Mouse (Mus musculus): Measurements from ENCODE around the gene Fbh1.

Fbh1 gene

DNA sequence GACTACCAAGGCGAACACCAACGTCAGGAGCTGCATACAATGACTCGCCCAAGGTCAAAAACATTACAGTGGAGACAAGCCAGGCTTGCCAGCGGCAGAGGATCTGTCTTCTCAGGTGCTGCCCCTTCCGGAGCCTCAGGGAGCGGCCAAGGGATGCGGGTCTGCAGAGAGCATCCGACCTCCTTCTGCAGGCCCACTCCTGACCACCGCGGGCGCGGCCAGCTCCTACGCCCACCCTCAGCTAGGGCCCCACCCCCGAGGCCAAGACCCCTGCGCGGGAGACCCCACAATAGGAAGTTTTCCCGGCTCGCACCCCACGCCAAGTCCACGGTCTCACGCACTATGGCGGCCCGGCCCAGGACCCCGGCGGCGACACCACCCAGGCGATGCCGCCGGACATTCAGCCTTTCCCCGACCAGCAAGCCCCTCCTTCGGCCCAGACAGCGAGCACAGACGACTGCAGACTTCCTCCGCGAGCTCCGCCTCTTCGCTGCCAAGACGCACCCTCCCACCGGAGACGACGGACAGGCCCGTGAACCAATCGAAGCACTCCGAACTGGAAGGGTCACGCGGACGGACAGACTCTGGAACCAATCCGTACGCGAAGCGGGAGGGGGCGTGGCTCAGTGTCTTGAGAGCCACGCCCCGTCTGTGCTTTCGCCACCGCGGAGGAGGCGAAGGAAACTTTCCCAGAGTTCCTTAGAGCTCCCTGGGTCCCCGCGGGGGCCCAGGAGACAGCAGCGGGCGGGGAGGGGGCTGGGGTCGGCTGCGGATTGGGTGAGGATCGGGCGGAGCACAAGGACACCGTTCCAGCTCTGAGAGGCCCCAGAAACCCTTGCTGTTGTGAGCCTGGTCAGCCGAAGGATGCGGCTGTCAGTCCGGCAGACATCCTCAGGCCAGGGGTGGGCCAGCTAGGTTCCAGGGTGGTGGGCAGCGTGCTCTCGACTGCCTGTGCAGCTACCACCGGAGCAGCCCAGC is at the start of gene Fbh1, which contains the start of gene Ankrd16:
TSS of gene Fbh1 (minus strand) at position 492 of the 978 bp plus-strand sequence.
TSS of gene Ankrd16 (plus strand) at position 786 of the 978 bp plus-strand sequence.
- DNase-seq (ENCODE audit: low read depth): peak; percentile 100

DNA sequence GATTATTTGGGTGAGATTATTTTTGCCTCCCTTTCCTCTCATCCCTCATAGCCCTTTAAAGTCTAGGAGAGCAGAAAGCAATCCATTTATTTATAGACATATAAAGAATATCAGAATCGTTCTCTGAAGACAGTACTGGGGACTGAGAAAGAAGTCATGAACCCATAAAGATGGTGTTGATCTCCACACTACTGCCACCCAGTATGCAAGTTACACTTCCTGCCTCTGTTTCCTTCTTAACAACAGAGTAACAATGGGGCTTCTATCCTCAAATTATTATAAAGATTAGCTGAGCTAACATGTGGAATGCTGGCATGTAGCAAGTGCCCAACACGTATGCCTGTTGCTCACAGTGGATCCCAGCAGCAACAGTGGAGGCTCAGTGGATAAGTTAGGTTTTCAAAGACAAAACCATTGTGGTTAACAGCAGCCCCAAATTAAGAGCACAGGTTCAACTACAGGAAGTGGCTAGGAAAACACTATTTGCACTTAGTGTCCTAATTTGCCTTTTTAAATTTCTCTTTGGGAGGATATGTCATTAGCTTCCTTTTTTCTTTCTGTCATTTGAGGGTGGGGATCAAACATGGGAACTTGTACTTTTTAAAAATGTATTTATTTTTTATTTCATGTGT is 24.0 kb upstream of the Fbh1 start:
- no peak for DNase-seq (ENCODE audit: low read depth)

DNA sequence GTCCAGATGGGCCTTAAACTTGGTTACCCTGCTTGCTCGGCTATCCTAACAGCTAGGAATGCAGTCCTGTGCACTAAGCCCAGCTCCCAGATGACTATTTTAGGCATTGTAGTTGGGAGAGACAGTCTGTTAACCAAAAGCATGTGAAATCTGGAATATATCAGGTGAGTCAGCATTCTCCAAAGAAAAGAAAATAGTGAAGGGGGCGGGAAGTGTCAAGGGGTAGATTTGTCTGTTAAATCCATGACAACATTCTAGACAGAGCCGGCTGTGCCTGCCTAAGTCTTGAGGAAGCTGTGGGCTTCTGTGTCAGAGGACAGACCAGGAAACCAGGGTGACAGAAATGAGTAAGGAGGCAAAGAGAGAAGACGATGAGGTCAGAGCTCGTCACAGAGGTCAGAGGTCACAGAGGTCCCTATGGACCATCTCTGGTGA is 20.6 kb upstream of the Fbh1 start:
- DNase-seq (ENCODE audit: low read depth): peak; percentile 43

DNA sequence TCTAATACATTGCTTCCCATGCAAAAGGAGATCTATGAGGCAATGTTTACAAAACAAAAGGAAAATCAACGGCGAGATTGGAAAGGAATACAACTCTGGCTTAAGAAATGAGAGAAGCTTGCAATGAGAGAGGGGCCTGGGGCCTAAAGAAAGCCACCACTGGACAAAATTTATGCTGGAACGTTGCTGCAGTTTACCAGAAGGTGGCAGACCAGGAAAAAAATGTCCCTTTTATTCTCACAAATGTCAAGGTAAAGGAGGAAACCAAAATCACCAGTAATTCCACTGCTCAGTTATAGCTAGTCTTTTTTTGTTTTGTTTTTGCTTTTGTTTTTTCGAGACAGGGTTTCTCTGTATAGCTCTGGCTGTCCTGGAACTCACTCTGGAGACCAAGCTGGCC is 17.3 kb upstream of the Fbh1 start:
- no peak for DNase-seq (ENCODE audit: low read depth)

DNA sequence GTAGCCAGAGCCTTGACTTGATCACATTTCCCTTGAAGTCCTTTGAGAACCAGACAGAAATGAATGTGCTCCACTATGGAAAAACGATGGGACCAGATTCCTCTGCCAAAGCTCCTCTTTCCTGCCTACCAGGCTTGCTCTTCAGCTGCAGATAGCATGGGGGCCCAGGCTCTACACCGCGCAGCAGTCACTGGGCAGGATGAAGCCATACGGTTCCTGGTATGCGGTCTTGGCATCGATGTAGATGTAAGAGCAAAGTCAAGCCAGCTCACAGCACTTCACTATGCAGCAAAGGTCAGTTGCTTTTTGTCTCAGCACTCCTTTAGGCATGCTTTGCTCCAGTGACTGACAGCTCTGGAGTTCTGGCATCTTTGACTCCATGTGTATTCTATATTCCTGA is 6.8 kb upstream of the Fbh1 start:
- no peak for DNase-seq (ENCODE audit: low read depth)

DNA sequence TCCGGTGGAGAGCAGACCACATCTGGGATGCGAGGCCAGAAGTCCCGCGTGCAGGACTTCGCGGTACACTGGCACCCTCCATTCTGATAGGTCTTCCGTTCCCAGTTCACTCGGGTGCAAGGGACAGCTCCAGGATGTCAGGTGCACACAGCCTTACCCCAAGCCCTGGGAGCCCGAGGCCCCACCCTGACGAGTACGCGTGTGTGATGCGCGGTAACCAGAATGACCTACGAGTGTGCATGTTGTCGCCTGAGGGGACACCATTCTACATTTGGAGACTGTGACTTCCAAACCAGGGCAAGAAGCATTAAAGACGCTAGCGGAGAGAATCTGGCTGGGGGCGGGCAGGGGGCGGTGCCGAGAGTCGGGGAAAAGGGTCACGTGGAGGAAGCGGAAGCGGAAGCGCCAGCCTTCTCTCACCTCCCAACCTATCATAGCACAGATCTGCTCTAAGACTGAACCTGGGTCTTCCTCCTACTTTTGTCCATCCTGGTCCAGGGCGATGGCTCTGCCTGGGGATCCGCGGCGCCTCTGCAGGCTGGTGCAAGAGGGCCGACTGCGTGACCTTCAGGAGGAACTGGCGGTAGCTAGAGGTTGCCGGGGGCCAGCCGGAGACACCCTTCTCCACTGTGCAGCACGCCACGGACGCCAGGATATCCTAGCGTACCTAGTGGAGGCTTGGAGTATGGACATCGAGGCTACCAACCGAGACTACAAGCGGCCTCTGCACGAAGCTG is 873 bp upstream of the Fbh1 start:
- peak; percentile 77 for DNase-seq (ENCODE audit: low read depth)

DNA sequence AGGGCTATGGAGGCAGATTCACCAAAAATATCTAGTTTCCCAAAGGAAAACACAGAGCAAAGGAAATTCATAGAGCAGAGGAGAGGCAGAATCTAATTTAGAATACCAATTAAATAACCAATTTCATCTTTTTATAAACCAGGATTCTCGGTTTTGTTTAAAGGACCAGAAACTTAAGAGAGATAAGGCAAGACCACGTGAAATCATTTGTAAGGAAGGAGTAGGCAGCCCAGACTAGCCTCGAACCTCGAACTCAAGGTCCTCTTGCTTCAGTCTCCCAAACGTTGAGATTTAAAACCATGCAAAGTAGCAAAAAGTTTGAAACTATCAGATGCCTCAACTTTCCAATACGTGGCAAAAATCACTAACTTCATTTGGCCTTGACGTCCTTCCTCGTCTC is 967 bp downstream of the Fbh1 start:
- DNase-seq (ENCODE audit: low read depth): no peak

DNA sequence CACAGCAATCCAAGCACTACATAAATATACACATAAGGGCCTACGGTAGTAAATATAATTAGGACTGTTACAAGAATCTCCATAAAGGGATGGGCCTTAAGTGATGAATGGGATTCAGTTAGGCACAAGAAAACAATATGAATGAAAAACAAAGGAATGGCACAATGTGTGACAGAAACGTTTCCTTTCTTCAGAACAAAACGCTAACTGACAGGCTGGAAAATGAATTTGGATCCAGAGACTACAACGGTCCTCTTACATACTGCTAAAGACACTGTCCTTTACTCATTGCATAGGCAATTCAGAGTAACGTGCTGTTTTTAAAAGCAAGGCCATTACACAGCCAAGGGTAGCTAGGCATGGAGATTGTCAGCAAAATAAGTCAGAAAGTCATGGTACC is 2.3 kb downstream of the Fbh1 start:
- DNase-seq (ENCODE audit: low read depth): no peak

DNA sequence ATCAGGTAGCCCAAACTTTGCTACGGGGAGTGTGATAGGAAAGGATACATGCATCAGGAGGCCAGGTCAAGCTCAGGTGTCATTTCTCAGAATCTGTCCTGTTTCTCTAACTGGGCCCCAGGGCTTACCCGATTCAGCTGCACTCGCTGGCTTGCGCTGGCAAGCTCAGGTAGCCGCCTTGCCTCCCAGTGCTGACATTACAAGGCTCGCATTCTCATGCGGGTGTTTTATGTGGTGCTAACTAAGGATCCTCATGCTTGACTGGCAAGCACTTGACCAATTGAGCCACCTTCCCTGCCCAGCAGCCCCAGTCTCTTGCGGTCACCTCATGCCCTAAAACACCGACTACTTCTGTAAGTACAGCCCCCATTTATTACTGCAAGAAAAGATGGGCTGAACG is 3.0 kb downstream of the Fbh1 start:
- no peak for DNase-seq (ENCODE audit: low read depth)

DNA sequence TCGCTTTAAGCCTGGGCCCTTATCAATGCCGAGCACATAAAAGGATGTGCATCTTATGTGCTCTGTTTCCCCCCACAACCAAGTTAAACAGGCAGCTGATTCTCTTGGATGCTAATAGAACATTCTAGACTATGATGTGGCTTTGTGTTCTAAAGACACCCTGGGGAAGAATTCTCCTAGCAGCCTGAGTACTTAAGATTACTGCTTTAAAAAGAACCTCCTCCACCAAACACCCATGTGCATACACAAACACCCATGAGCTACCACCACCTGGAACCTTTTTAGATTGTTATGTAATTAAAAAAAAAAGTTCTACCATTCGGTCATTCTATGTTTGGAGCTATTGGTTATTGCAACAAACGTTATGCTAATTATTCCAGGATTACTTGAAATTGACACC is 5.0 kb downstream of the Fbh1 start:
- DNase-seq (ENCODE audit: low read depth): no peak

DNA sequence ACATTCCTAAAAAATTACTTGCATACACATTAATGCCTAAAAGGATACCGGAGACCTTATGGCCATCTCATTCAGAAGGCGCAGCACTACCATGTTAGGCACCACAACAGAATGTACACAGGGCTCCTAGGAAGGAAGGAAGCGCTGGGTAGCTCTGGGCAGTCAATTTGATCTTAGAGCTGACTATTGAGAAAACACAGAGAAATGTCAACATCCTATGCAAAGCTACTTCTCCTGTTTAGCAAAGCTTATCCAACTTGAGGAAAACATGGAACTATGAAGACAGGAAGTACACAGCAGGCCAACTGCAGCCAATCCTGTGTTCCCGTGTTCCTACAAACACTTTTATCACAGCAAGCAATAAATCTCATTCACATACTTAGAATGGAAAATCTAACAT is 5.7 kb downstream of the Fbh1 start:
- DNase-seq (ENCODE audit: low read depth): no peak

DNA sequence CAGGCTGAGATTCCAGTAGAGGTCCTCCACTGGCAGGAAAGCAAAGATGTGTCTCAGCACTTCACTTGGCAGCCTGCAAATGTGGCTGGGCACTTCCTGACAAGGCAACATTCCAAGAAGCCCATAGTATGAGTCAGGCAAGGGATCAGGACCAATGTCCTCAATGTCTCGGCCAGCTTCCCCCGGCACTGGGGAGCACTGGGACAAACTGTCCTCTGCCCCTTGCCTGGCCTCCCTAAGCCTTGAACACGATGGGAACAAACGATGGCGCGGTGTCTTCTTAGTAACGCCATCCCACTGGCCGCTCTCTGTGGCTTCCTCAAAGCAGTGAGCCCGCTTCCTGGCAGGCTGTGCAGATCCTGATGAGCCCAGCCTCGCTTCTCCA is 10.2 kb downstream of the Fbh1 start:
- DNase-seq (ENCODE audit: low read depth): no peak

DNA sequence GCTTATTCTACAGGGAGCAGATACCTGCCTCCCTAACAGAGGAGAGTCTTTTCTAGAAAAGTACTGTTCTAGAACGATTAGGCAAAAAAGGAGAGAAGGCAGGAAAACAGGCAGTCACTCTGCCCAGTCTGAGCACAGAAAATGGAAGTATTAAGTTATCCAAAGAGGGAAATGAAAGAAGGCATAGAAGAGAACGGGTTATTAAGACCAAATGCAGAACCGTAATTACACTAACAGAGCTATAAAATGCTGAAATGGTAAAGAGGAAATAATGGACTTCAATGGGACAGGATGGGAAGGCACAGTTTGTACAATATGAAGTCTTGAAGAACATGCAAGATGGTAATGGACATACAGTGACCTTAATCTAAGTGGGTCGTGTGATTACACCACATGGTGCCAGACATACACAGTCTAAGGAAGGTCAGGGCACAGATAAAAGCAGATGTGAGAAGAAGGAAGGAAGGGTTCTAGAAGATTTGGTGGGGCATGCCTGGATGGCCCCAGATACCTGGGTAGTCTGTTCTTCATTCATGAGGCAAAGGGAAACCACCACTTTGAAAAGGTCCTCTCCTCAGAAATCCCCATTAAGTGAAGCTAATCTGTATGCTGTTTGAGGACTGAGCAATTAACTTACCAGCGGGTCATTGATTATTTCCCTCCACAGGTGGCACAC is 10.8 kb downstream of the Fbh1 start:
- no peak for DNase-seq (ENCODE audit: low read depth)

DNA sequence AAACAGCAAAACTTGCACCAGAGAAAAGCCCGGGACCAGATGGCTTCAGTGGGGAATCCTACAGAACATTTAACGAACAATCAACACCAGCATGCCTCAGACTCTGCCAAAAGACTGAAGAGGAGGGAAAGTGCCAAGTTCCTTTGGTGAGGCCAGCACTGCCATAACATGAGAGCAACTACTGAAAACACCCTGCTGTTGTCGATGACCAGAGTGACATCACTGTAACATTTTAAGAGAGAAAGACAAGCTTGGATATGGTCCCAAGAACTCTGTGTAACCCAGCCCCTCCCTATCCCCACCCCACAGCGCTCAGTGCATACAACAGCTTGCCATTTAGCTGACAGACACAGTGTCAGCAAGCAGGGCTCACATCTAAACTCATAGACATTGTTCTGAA is 11.7 kb downstream of the Fbh1 start:
- DNase-seq (ENCODE audit: low read depth): no peak

DNA sequence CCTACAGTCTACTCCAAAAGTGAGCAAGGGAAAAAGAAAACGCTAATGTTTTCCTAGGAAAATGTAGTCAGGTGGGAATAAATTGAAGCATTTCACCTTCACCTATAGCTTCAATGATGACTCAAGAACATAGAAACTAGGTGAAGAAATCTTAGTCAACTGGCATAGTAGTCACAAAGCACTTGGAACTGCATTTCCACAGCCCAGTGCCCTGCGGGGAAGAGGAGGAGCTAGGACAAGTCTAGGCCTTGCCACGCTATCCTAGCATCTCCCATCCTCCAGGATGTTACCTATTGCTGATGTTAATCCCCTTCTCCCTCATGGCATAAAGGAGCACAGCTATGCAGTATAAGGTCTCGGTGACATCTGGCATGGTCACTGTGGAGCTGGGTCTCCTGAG is 14.8 kb downstream of the Fbh1 start:
- no peak for DNase-seq (ENCODE audit: low read depth)

DNA sequence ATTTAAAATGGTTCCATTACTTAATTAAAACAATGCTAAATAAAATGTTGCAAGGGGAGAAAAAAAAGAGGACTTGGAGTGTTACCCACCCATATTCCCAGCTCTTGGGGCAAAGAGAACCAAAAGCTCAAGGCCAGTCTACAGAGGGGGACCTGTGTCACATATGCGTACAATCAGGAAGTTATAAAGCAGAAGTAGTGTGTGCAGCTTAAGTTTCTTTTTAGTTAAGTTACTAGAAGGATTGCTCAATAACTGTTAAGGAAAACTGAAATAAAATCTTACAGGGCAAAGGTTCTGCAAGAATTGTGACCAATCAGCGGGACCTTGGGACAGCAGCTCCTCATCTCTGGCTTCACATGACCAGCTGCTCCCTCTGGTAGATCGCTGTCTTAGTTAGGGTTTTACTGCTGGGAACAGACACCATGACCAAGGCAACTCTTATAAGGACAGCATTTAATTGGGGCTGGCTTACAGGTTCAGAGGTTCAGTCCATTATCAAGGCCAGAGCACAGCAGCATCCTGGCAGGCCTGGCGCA is 37.8 kb downstream of the Fbh1 start:
- no peak for DNase-seq (ENCODE audit: low read depth)

DNA sequence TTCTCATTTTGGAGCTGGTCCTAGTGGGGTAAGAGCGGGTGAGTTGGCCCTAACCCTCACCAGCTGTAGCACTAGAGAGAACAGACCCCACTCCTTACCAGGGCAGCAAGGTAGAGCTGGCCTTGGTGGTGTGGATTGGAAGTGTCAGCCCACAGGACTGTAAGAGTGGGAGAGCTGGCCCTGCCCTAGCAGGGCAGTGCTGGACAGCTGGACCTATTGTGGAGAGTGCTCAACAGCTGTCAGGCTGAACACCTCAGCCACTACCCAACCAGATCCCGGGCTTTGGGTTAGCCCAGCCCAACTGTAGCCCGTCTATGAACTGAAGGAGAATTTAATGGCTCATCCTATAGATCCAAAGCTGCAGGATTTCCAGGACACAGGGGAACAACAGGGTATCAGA is 38.6 kb downstream of the Fbh1 start:
- no peak for DNase-seq (ENCODE audit: low read depth)

DNA sequence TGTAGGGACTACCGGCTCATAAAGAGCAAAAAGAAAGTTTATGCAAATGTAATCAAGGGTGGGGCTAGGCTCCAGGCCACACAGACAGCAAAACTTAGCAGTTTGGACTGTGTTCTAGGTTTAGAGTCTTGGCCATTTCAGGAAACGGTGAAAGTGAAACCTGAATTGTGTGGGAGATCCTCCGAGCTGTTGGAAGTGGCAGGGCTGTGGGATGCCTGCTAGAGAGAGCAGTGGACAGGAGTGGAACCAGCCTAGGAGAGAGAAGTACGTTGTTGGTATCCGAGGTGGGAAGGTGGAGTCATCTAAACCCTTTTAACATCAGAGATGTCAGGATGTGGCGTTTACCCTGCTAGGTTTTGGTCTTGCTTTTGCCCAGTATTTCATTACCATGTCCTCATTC is 41.5 kb downstream of the Fbh1 start:
- DNase-seq (ENCODE audit: low read depth): no peak

DNA sequence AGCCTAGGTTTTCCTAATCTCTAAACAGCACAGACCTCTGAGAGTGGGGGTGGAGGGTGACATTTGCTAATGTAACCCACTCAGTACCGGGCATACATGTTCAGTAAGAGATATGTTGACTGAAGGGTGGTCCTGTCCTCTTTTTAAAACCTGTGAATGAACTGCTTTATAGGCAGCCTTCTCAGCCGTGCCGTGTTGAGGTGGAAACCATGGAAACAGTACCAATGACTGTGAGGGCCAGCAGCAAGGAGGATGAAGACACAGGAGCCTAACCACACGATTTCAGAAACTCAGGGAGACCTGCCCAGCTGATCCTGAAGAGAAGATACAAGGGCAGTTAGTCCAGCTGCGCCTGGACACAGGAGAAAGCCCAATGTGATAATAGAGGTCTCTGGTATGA is 44.4 kb downstream of the Fbh1 start:
- DNase-seq (ENCODE audit: low read depth): no peak

DNA sequence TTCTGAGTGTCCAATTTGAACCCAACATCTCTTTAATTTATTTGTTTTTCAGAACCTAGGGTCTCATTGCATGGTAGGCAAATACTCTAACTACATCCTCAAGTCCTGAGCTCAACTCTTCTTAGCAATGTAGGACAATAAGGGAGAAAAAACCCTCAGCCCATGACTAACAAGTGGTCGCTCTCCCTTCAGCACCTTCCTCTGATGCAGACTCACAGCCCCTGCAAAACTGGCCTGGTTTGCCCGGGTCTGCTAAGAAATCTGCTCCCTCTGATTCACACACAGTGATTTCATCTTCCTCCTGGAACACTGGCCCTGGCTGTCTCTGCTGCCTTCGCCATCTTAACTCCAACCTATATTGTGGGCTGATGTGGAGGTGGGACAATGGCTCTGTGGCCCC is 48.3 kb downstream of the Fbh1 start:
- DNase-seq (ENCODE audit: low read depth): no peak

DNA sequence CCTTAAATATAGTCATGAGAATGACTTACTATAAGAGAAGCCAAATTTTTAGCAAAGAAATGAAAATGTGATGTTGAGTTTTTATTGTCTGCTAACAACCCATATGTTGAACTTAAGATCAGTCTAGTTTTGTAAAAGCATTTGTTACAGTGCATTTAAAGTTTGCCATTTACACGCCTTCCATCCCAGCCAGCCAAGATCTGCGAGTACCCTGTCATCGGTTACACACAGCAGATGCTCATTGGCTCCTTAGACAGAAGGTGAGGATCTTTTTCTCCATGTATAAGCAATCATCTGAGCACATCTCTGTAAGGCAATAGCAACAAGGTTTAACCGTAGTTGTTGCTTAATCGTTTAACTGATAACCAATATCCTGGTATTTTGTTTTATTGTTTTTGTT is 49.8 kb downstream of the Fbh1 start:
- no peak for DNase-seq (ENCODE audit: low read depth)

DNA sequence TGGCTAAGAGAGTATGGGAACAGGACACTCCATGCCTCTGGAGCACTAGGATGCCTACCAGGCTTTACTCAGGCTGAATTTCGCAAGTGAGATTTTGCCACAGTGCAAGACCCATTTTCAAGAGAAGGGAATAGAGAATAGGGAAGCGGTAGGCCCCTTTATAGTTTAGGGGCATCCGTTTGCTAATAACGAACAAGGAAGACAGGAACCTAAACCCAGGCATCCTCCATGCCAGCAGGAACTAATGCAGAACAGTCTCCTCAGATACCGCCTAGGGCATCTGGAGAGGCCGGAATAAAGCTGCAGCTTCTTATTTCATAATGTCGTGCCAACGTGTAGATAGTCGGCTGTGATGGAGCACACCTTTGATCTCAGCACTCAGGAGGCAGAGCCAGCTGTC is 54.8 kb downstream of the Fbh1 start:
- DNase-seq (ENCODE audit: low read depth): no peak
